Mouse (Mus musculus) liver (tissue): ENCODE measurements around the gene Noc4l.

Source experiments
- DNase-seq: peaks from one replicate; pipeline ENCODE4 v3.0.0-alpha.2; 2020; ENCODE audit warnings: mixed read lengths

The Noc4l gene

GRCm38 (mm10) chr5:110652719-110653648, at the start of gene Noc4l, which contains the start of gene Ddx51:
Noc4l (minus strand) TSS chr5:110653417.
Ddx51 (plus strand) TSS chr5:110653451.
- DNase-seq = peak; percentile 95

DNA sequence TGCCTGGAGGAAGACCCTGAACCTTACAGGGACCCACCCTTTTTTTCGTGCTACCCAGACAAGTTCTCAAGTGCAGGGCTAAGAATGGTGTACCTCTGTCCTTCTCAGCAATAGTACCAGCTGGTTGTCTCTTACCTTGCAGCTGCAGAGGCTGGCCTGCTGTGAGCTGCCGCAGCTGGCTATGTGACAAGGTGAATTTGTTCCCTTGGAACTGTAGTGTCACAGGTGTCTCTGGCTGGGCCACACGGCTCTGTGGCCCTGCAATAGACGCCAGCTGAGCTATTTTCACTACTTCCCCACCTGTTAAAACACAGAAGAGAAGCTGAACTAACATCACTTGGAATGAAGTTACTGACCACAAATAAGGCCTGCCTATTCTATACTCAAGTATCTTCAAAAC, 45.4 kb upstream of the Noc4l start:
- no peak for DNase-seq

DNA sequence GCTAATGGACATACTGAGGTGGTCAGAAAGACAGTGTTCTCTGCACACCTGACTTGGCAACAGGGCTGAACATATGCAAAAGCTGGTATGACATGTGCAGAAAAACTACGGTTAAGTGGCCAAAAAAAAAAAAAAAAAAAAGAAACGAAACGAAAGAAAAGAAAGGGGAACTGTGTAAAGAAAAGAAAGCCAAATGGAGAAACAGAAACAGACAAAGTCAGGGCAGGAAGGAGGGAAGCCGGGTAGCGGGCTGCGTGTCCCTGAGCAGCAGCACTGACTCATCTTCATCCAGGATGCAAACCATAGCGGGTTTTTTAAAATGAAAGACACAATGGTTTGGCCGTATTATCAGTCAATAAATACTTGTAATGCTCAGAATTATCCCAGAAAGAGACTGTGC, 28.8 kb upstream of the Noc4l start:
- DNase-seq = no peak

DNA sequence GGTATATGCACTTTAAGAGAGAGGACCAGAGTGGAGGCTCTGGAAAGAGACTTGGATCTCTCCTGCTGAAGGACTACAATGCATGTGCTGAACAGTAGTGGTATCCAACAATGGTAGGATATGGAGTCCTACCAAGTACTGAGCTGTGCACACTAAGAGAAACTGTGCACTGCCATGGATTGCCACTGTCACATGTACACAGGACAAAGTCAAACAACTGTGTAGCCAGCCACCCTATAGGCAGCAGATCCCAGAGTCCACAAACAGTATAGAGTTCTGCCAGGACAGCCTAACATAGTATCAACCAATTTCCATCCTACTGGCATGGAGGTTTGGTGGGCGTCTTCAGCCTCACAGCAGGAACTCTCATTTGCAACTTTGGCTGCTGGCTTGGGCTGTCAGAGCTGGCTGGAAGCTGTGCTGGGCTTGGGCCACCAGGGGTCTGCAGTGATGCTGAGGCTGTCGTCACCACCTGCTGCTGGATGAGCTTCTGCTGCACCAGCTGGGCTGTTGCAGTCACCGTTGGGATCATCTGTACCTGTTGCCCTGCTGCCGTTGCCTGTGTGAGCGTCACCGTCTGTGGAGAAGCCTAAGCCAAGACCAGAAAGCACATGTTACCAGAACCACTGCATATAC, 12.4 kb upstream of the Noc4l start:
- no peak for DNase-seq

- no peak for DNase-seq
These were observed 11.6 kb upstream of the Noc4l start for GRCm38 (mm10) chr5:110664750-110665269.

DNA sequence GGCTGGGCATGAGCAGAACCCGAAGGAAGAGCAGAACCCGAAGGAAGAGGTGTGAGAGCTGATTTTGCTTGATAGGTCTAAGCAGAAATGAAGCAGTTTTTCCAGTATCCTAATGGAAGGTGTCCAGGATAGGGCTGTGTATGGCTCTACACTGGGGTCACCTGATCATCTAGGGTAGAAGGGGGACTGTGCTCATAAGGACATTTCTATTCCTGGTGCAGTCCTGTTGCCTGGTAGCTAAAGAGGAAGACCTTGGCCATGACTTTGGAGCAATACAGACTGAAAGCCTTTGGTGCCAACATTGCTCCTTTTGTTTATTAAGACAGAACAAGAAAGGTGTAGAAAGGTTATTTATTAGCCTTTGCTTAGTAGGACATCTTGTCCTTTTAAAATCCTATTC, 10.8 kb upstream of the Noc4l start:
- no peak for DNase-seq

GRCm38 (mm10) chr5:110659682-110660081, 6.5 kb upstream of the Noc4l start:
- DNase-seq = no peak

DNA sequence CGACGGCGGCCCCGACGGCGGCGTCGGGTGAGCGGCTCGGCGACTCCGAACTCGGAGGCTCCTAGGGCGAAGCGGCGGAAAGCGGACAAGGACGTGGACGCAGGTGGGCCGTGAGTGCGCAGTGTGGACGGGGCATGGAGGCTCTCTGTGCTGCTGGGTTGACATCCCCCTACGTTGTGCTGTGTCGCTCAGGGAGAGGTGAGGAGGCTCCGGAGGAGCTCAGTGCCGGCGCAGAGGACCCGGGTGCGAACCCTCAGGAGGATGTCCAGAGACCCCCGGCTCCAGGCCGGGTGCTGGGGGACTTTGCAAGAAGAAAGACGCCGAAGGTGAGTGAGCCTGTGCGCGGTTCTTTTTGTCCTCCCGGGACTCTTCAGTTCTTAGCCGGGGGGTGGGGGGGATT, 469 bp upstream of the Noc4l start:
- no peak for DNase-seq

- peak; percentile 48 for DNase-seq
These were observed 6.8 kb downstream of the Noc4l start for GRCm38 (mm10) chr5:110646377-110646776.

DNA sequence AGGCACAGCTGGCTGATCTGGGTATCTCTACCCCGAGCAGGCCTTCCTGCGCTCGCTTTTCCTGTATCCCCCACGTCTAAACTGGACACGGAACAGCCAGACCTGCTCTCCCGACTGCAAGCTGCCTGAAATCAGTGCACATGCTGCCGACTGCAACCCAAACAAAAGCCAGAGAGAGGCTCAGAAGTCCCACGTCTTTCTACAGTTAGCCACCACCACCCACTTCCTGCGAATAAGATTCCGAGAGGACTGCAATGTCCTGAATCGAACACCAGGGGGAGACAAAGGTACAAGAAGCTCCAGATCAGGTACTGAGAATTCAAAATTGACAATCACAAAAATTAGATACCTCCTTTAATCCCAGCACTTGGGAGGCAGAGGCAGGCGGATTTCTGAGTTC, 13.8 kb downstream of the Noc4l start:
- peak; percentile 73 for DNase-seq

DNA sequence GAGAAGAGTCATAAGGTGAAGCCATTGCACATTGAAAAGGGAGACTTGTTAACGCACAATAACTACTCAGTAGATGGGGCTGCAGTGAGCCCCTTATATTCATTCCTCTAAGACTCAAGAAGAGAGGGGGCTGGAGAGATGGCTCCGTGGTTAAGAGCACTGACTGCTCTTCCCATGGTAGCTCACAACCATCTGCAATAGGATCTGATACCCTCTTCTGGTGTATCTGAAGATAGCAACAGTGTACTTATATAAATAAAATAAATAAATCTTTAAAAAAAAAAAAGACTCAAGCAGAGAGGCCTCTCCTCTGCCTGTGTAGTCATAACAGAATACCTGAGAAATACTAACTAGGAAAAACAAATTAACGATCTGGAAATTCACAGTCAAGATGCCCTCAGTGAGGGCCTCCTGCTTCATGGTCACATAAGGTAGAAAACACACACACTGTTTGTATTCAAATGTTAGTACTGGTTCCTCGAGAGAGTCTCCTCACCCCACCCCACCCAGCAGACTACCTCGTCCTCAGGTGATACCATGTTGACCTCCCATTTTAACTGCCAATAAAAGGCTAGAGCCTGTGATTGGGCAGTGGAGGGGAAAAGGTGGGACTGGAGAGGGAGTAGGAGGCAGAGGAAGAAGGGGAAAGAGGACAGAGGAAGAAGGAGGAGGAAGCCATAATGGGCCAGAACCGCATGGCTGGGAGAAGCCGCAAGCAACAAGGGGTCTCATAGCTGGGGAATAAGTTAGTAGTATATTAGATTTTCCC, 14.7 kb downstream of the Noc4l start:
- DNase-seq = no peak

DNA sequence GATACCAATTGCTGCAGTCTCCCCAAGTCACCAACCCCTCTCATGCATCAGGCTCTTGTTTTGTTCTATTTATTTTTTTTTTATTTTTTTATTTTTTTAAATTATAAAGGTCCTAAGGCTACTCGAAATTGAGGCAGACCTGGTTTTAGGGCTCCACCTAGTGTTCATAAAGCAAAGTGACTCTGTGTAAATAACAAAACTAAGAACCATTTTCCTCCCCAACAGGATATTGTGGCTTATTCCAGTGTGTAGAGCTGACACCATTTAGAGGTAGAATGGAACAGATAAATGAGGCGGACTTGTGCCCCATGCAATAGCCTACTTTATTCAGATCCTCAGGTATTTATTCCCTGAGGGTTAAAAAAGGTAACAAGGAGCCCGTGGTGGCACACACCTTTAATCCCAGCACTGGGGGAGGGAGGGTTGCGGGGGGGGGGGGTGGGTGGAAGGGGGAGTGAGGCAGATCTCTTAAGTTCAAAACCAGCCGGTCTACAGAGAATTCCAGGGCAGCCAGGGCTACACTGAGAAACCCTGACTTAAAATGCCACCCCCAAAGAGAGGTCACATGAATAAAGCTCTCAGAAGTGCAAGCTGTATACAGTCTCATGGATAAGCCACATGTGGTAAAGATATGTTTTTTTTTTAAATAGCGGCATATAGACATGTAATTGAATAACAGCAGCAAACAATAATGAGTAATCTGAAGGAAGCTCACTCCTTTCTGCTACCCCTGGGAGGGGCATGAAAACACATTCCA, 17.1 kb downstream of the Noc4l start:
- no peak for DNase-seq

GRCm38 (mm10) chr5:110629525-110630120, 23.6 kb downstream of the Noc4l start:
- DNase-seq = no peak

GRCm38 (mm10) chr5:110628156-110628555, 25.1 kb downstream of the Noc4l start:
- no peak for DNase-seq

DNA sequence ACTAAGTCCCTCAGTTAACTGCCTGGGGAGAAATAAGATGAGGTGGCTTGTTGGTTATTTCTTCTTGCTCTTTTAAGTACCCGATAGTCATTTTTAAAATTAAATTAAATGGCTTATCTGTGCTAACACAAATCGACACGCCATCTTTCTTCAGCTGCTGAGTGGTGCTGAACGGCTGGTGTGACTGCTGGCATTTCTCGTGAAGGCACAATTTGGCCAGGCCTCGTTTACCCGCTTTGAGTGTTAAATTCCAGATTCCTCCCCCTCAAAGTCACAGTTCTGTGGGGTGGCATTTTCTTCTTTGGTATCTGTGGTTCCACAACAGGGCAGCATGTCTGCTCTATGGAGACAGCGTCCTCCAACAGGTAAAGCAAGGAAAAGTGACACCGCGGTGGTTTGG, 25.9 kb downstream of the Noc4l start:
- no peak for DNase-seq

DNA sequence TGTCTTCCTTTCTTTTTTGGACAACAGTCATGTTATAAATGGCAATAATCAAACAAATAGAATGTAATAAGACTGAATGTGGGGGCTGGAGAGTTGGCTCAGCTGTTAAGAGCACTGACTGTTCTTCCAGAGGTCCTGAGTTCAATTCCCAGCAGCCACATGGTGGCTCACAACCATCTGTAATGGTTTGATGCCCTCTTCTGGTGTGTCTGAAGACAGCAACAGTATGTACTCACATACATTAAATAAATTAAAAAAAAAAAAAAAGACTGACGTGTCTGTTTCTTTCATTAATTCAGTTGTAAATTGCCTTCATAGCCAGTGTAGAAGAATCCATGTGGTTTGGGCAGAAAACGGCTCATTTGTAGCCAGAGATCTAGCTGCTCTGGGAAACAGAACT, 28.9 kb downstream of the Noc4l start:
- no peak for DNase-seq

- no peak for DNase-seq
These were observed 34.0 kb downstream of the Noc4l start for GRCm38 (mm10) chr5:110619226-110619625.

GRCm38 (mm10) chr5:110611435-110612158, 41.6 kb downstream of the Noc4l start:
- DNase-seq = no peak

DNA sequence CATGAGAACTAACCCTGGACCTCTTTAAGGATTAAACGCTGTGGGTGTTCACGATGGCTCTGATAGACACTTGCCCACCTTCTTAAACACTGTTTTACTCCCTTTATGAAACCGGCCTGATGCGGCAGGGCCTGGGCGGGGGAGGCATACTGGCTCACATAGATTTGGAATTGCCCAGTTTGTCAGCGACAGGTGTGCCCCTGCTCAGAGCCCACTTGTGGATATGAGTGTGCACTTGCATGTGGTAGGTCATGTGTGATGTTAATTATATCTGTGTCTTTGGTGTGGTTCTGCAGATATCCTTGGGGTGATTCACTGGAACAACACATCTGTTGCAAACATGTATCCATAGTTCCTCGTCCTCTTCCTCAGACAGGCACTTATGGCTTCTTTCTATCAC, 42.7 kb downstream of the Noc4l start:
- no peak for DNase-seq

DNA sequence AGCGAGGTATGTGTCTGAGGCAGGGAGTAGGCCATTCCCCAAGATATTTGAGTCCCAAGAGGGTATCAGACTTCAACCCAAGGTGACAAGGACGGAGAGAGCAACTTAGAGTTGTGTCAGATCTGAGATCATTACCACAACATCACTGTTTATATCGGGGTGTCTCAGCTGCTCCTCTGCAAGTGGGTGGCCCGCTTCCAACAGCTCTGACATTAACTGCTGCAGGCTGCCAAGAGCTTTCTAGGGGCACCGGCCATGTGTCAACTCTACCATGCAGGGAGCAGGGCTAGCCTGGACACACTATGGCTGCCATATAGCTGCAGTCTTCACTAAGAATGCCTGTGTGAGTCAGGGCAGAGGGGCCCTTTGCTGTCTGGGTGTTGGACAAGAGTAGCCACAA, 43.3 kb downstream of the Noc4l start:
- no peak for DNase-seq

- DNase-seq = no peak
These were observed 43.8 kb downstream of the Noc4l start for GRCm38 (mm10) chr5:110609425-110609824.
